Mouse (Mus musculus) C2C12 (cell line): ENCODE data around the gene Nup37.

Experiments
- CTCF ChIP-seq: IDR thresholded peaks from one replicate; pipeline ENCODE4 v1.5.1; 2011; ENCODE audit not compliant: control insufficient read depth, insufficient read depth, insufficient read length
- MAX ChIP-seq: IDR thresholded peaks from one replicate; pipeline ENCODE4 v1.6.1; 2011; ENCODE audit warnings: mild to moderate bottlenecking, control low read depth

- no peak for TF ChIP-seq CTCF
- no peak for TF ChIP-seq MAX
Observed at GRCm38 (mm10) chr10:88166158-88166557, 19.4 kb downstream of the Nup37 start.
